Mouse (Mus musculus): ENCODE data around the gene Pcolce.
A peak's percentile ranks its signal among the peaks of the same experiment; 100 is the strongest.

GRCm38 (mm10) chr5:137660064-137660688, 46.6 kb upstream of the Pcolce start:
- TF ChIP-seq CTCF (IDR thresholded peaks at IDR 0.05) (no peak), EP300 (IDR thresholded peaks at IDR 0.05) (peak; percentile 93)

All from lung, postnatal 0 days (tissue).